Mouse (Mus musculus): ENCODE measurements around the gene Hist2h2aa2. TPM values are rescaled to one million over a fixed set of nuclear protein-coding genes. Genes with fewer than 3 reads are reported as not detected.
"Not testable (repeated sequence)": the region's sequence is repeated elsewhere in the genome, so short reads cannot be mapped to it uniquely, and the experiment has no call there.

Gene Hist2h2aa2
- polyA plus RNA-seq, 1 experiment from 2014 or later: 102 TPM

- Histone ChIP-seq H3K9ac (replicated peaks) (no peak overlapping the region), H3K9me3 (no peaks in the 10 kb centered on the region; the same call in 1 of the 2 replicates), H3K4me1 (replicated peaks) (peaks cover 17% of the 10 kb centered on the region), H3K27me3 (no peaks in the 10 kb centered on the region), H3K27ac (no peak overlapping the region), H3K4me2 (replicated peaks) (no peak overlapping the region), H3K36me3 (peaks cover 10% of the 10 kb centered on the region), H3K4me3 (replicated peaks) (no peak overlapping the region)
- ATAC-seq: no peak
- 69% methylated on average over 2 of the region's 2 CpGs for WGBS
Observed at GRCm38 (mm10) chr3:96199731-96200130, 40.3 kb downstream of the Hist2h2aa2 start.

- H3K9ac ChIP-seq (replicated peaks); H3K4me3 ChIP-seq (replicated peaks); H3K9me3 ChIP-seq; H3K27ac ChIP-seq; ATAC-seq; H3K27me3 ChIP-seq: not testable (repeated sequence)
- Histone ChIP-seq H3K4me1 (replicated peaks) (peaks cover 17% of the 10 kb centered on the region), H3K36me3 (peaks cover 20% of the 10 kb centered on the region), H3K4me2 (replicated peaks) (peak overlapping the region; percentile 93)
- 28% methylated on average over 8 of the region's 8 CpGs for WGBS
Observed at GRCm38 (mm10) chr3:96198601-96199251, 41.4 kb downstream of the Hist2h2aa2 start.

GRCm38 (mm10) chr3:96198181-96198580 is 41.9 kb downstream of the Hist2h2aa2 start:
- no peaks in the 10 kb centered on the region; the same call in 1 of the 2 replicates for H3K9me3 ChIP-seq
- H3K4me1 ChIP-seq (replicated peaks): peaks cover 17% of the 10 kb centered on the region
- H3K4me2 ChIP-seq (replicated peaks): peak overlapping the region; percentile 93
- no peaks in the 10 kb centered on the region for H3K27me3 ChIP-seq
- peak; percentile 12; the same call in 1 of the 2 replicates for ATAC-seq
- no peak overlapping the region; the same call in 1 of the 2 replicates for H3K9ac ChIP-seq (replicated peaks)
- H3K27ac ChIP-seq: no peak overlapping the region
- H3K36me3 ChIP-seq: peaks cover 26% of the 10 kb centered on the region
- H3K4me3 ChIP-seq (replicated peaks): peak overlapping the region; percentile 71
- WGBS: 3% methylated on average over 6 of the region's 6 CpGs

GRCm38 (mm10) chr3:96197129-96197749 is 42.8 kb downstream of the Hist2h2aa2 start:
- Histone ChIP-seq H3K4me2 (replicated peaks) (peak overlapping the region; percentile 93), H3K27me3 (no peaks in the 10 kb centered on the region), H3K9me3 (no peaks in the 10 kb centered on the region; the same call in 1 of the 2 replicates), H3K27ac (peak overlapping the region; percentile 96), H3K4me3 (replicated peaks) (peak overlapping the region; percentile 71), H3K4me1 (replicated peaks) (peaks cover 17% of the 10 kb centered on the region), H3K9ac (replicated peaks) (peak overlapping the region; percentile 88), H3K36me3 (peaks cover 34% of the 10 kb centered on the region)
- peak; percentile 97 for ATAC-seq
- WGBS: under 1% methylated on average over 50 of the region's 50 CpGs

- Histone ChIP-seq H3K36me3 (peaks cover 40% of the 10 kb centered on the region), H3K27ac (peak overlapping the region; percentile 96), H3K4me1 (replicated peaks) (peaks cover 17% of the 10 kb centered on the region), H3K27me3 (no peaks in the 10 kb centered on the region), H3K9me3 (no peaks in the 10 kb centered on the region; the same call in 1 of the 2 replicates), H3K9ac (replicated peaks) (peak overlapping the region; percentile 88), H3K4me2 (replicated peaks) (peak overlapping the region; percentile 93), H3K4me3 (replicated peaks) (peak overlapping the region; percentile 71)
- WGBS: 19% methylated on average over 27 of the region's 27 CpGs
- ATAC-seq: peak; percentile 65
Observed at GRCm38 (mm10) chr3:96196437-96197128, 43.5 kb downstream of the Hist2h2aa2 start.

GRCm38 (mm10) chr3:96195616-96196313 is 44.3 kb downstream of the Hist2h2aa2 start:
- 94% methylated on average over 11 of the region's 11 CpGs for WGBS
- Histone ChIP-seq H3K27me3 (no peaks in the 10 kb centered on the region), H3K4me3 (replicated peaks) (peak overlapping the region; percentile 71; the same call in 1 of the 2 replicates), H3K27ac (no peak overlapping the region), H3K4me2 (replicated peaks) (peak overlapping the region; percentile 93), H3K36me3 (peaks cover 46% of the 10 kb centered on the region), H3K9ac (replicated peaks) (no peak overlapping the region), H3K9me3 (no peaks in the 10 kb centered on the region; the same call in 1 of the 2 replicates), H3K4me1 (replicated peaks) (peaks cover 17% of the 10 kb centered on the region)
- no peak for ATAC-seq

GRCm38 (mm10) chr3:96194966-96195365 is 45.1 kb downstream of the Hist2h2aa2 start:
- peaks cover 54% of the 10 kb centered on the region for H3K36me3 ChIP-seq
- ATAC-seq: no peak

GRCm38 (mm10) chr3:96192977-96193376 is 47.1 kb downstream of the Hist2h2aa2 start:
- ATAC-seq: no peak

More at GRCm38 (mm10) chr3:96194966-96195365, 45.1 kb downstream of the Hist2h2aa2 start:
- Histone ChIP-seq H3K9ac (replicated peaks) (no peak overlapping the region), H3K27me3 (no peaks in the 10 kb centered on the region), H3K4me2 (replicated peaks) (no peak overlapping the region), H3K9me3 (no peaks in the 10 kb centered on the region; the same call in 1 of the 2 replicates), H3K4me3 (replicated peaks) (no peak overlapping the region), H3K27ac (no peak overlapping the region; the same call in 1 of the 2 replicates), H3K4me1 (replicated peaks) (peaks cover 17% of the 10 kb centered on the region)
- WGBS: 90% methylated on average over 10 of the region's 10 CpGs

More at GRCm38 (mm10) chr3:96192977-96193376, 47.1 kb downstream of the Hist2h2aa2 start:
- no peak overlapping the region for H3K27ac ChIP-seq
- 71% methylated on average over 12 of the region's 12 CpGs for WGBS
- no peak overlapping the region for H3K4me3 ChIP-seq (replicated peaks)
- H3K4me1 ChIP-seq (replicated peaks): peaks cover 14% of the 10 kb centered on the region
- no peak overlapping the region for H3K9ac ChIP-seq (replicated peaks)
- H3K27me3 ChIP-seq: no peaks in the 10 kb centered on the region
- H3K9me3 ChIP-seq: no peaks in the 10 kb centered on the region; the same call in 1 of the 2 replicates
- no peak overlapping the region for H3K4me2 ChIP-seq (replicated peaks)
- H3K36me3 ChIP-seq: peaks cover 71% of the 10 kb centered on the region

Small RNA genes lying within 50 kb of the gene (microRNA-seq; reads per million reads assigned to microRNA genes)
- not detected for gene Gm44492
- gene Gm47311: not detected
- not detected for gene Gm47313

Other genes starting within 250 kb of the Hist2h2aa2 start
- 61.2 and 77.0 TPM in 2 replicates for gene Plekho1, start 244.3 kb downstream of the Hist2h2aa2 start, polyA plus RNA-seq (2015; fragmentation: Nextera tagmentation; extraction: Ambion mirVana)
- gene Vps45, start 181.8 kb downstream of the Hist2h2aa2 start, polyA plus RNA-seq (2015; fragmentation: Nextera tagmentation; extraction: Ambion mirVana): 63.7 and 67.4 TPM in 2 replicates
- gene Otud7b, start 135.7 kb downstream of the Hist2h2aa2 start, polyA plus RNA-seq (2015; fragmentation: Nextera tagmentation; extraction: Ambion mirVana): 10.2 and 11.4 TPM in 2 replicates
- 9.1 and 12.2 TPM in 2 replicates for gene Mtmr11, start 78.3 kb downstream of the Hist2h2aa2 start, polyA plus RNA-seq (2015; fragmentation: Nextera tagmentation; extraction: Ambion mirVana)
- 152 and 154 TPM in 2 replicates for gene Sf3b4, start 67.9 kb downstream of the Hist2h2aa2 start, polyA plus RNA-seq (2015; fragmentation: Nextera tagmentation; extraction: Ambion mirVana)
- 68.3 and 72.0 TPM in 2 replicates for gene Sv2a, start 59.1 kb downstream of the Hist2h2aa2 start, polyA plus RNA-seq (2015; fragmentation: Nextera tagmentation; extraction: Ambion mirVana)
- 67.7 and 70.4 TPM in 2 replicates for gene Bola1, start 20.6 kb downstream of the Hist2h2aa2 start, polyA plus RNA-seq (2015; fragmentation: Nextera tagmentation; extraction: Ambion mirVana)
- 0.71 TPM in 1 of 2 replicates, not detected in the other for gene Hist2h2ab, start 20.4 kb downstream of the Hist2h2aa2 start, polyA plus RNA-seq (2015; fragmentation: Nextera tagmentation; extraction: Ambion mirVana)
- 4.4 and 5.4 TPM in 2 replicates for gene Hist2h2ac, start 19.4 kb downstream of the Hist2h2aa2 start, polyA plus RNA-seq (2015; fragmentation: Nextera tagmentation; extraction: Ambion mirVana)
- gene Hist2h2be, start 19.2 kb downstream of the Hist2h2aa2 start, polyA plus RNA-seq (2015; fragmentation: Nextera tagmentation; extraction: Ambion mirVana): 5.9 and 6.5 TPM in 2 replicates
- gene Hist2h3c2, start 1.1 kb downstream of the Hist2h2aa2 start, polyA plus RNA-seq (2015; fragmentation: Nextera tagmentation; extraction: Ambion mirVana): 6.9 and 7.8 TPM in 2 replicates
- 23.2 and 42.5 TPM in 2 replicates for gene Hist2h2aa1, start 5.2 kb upstream of the Hist2h2aa2 start, polyA plus RNA-seq (2015; fragmentation: Nextera tagmentation; extraction: Ambion mirVana)
- gene Hist2h3c1, start 6.4 kb upstream of the Hist2h2aa2 start, polyA plus RNA-seq (2015; fragmentation: Nextera tagmentation; extraction: Ambion mirVana): 0.34 TPM in 2 replicates
- 11.1 and 13.2 TPM in 2 replicates for gene Hist2h4, start 23.0 kb upstream of the Hist2h2aa2 start, polyA plus RNA-seq (2015; fragmentation: Nextera tagmentation; extraction: Ambion mirVana)
- gene Hist2h3b, start 28.4 kb upstream of the Hist2h2aa2 start, polyA plus RNA-seq (2015; fragmentation: Nextera tagmentation; extraction: Ambion mirVana): 47.8 and 48.8 TPM in 2 replicates
- gene Hist2h2bb, start 29.5 kb upstream of the Hist2h2aa2 start, polyA plus RNA-seq (2015; fragmentation: Nextera tagmentation; extraction: Ambion mirVana): 9.1 TPM in 2 replicates
- 1.2 and 1.9 TPM in 2 replicates for gene Fcgr1, start 53.7 kb upstream of the Hist2h2aa2 start, polyA plus RNA-seq (2015; fragmentation: Nextera tagmentation; extraction: Ambion mirVana)
- gene BC107364, start 212.0 kb upstream of the Hist2h2aa2 start, polyA plus RNA-seq (2015; fragmentation: Nextera tagmentation; extraction: Ambion mirVana): not detected in 2 replicates

Measured in midbrain, embryonic 13.5 days (tissue).